Mouse (Mus musculus) MEL (cell line): ENCODE measurements at regions not wholly inside any gene's neighbourhood (a gene's known extent, or its start where the extent isn't known, plus 50 kb on each side); places are given as distances from the start of the nearest gene placed in this dataset.
A peak's percentile ranks its signal among the peaks of the same experiment; 100 is the strongest.

Source experiments
- DNase-seq: peaks from one replicate; pipeline ENCODE4 v3.0.0; 2011; ENCODE audit warnings: low read depth, low spot score
- H3K27ac ChIP-seq: 2 replicates; pipeline ENCODE4 v1.5.1; 2012; ENCODE audit warnings: low read depth, mild to moderate bottlenecking, control low read depth, low read length, moderate library complexity; ENCODE audit not compliant: control insufficient read depth
- H3K27me3 ChIP-seq, 2 experiments: fragments of 150-350 bp in 1 of 2; sonication (generic) in 1 of 2; 2 replicates each; pipeline ENCODE4 v1.6.1; 2012; ENCODE audit warnings: low read length in 2 of 2, mild to moderate bottlenecking in 2 of 2, improper control_type of control experiment in 1 of 2, moderate library complexity in 1 of 2; ENCODE audit not compliant: insufficient read depth in 2 of 2, control insufficient read depth in 1 of 2
- H3K36me3 ChIP-seq, 2 experiments: 2 replicates each; pipeline ENCODE4 v1.6.1; 2012 to 2014; ENCODE audit warnings: low read length in 2 of 2, improper control_type of control experiment in 1 of 2, inconsistent platforms in 1 of 2, mild to moderate bottlenecking in 1 of 2; ENCODE audit not compliant: insufficient read depth in 2 of 2, control insufficient read depth in 1 of 2
- H3K4me1 ChIP-seq, 2 experiments: fragments of 150-350 bp in 1 of 2; sonication (generic) in 1 of 2; 2 replicates each; pipeline ENCODE4 v1.6.1; 2012; ENCODE audit warnings: low read length in 2 of 2, improper control_type of control experiment in 1 of 2, mild to moderate bottlenecking in 1 of 2; ENCODE audit not compliant: insufficient read depth in 2 of 2, control insufficient read depth in 1 of 2
- H3K4me3 ChIP-seq, 2 experiments: fragments of 150-350 bp in 1 of 2; sonication (generic) in 1 of 2; 2 replicates each; pipeline ENCODE4 v1.5.1; 2012; ENCODE audit warnings: low read depth in 2 of 2, low read length in 2 of 2, mild to moderate bottlenecking in 2 of 2, moderate library complexity in 2 of 2, control low read depth in 1 of 2, improper control_type of control experiment in 1 of 2; ENCODE audit not compliant: control insufficient read depth in 1 of 2, insufficient read depth in 1 of 2
- H3K79me2 ChIP-seq: 2 replicates; pipeline ENCODE4 v1.6.1; 2012; ENCODE audit warnings: mild to moderate bottlenecking, low read length, moderate library complexity; ENCODE audit not compliant: control insufficient read depth, poor library complexity, insufficient read depth
- H3K9ac ChIP-seq: 2 replicates; pipeline ENCODE4 v1.6.1; 2012; ENCODE audit warnings: low read depth, mild to moderate bottlenecking, control low read depth, low read length, moderate library complexity; ENCODE audit not compliant: control insufficient read depth, poor library complexity, severe bottlenecking
- H3K9me3 ChIP-seq: fragments of 150-350 bp; sonication (generic); replicated peaks from 2 replicates; pipeline ENCODE4 v1.6.1; 2012; ENCODE audit warnings: mild to moderate bottlenecking, low read length, improper control_type of control experiment, moderate library complexity; ENCODE audit not compliant: insufficient read depth
- BHLHE40 ChIP-seq: IDR thresholded peaks from 2 replicates; pipeline ENCODE4 v1.6.1; 2012; ENCODE audit warnings: low read depth, mild to moderate bottlenecking, inconsistent platforms, low read length, improper control_type of control experiment, borderline replicate concordance
- CHD1 ChIP-seq: IDR thresholded peaks from 2 replicates; pipeline ENCODE4 v1.6.1; 2012; ENCODE audit warnings: low read depth, mild to moderate bottlenecking, inconsistent platforms, low read length, improper control_type of control experiment
- CHD2 ChIP-seq: IDR thresholded peaks from 2 replicates; pipeline ENCODE4 v1.6.1; 2011; ENCODE audit warnings: low read length, improper control_type of control experiment
- CTCF ChIP-seq, 3 experiments: IDR thresholded peaks in 2 of 3; conservative IDR thresholded peaks in 1 of 3; 2 replicates each; pipeline ENCODE4 v1.5.1; 2011 to 2012; ENCODE audit warnings: low read length in 3 of 3, low read depth in 2 of 3, mild to moderate bottlenecking in 2 of 3, improper control_type of control experiment in 1 of 3, inconsistent platforms in 1 of 3, mixed read lengths in 1 of 3, moderate library complexity in 1 of 3; ENCODE audit not compliant: control insufficient read depth in 1 of 3, insufficient read depth in 1 of 3, poor library complexity in 1 of 3, severe bottlenecking in 1 of 3
- E2F4 ChIP-seq: IDR thresholded peaks from 2 replicates; pipeline ENCODE4 v1.6.1; 2011; ENCODE audit warnings: low read depth, low read length, improper control_type of control experiment, borderline replicate concordance
- ELF1 ChIP-seq: IDR thresholded peaks from 2 replicates; pipeline ENCODE4 v1.6.1; 2014; ENCODE audit warnings: low read depth, mild to moderate bottlenecking, inconsistent platforms, low read length, improper control_type of control experiment, moderate library complexity
- EP300 ChIP-seq, 2 experiments: IDR thresholded peaks; 2 replicates each; pipeline ENCODE4 v1.6.1; 2011; ENCODE audit warnings: improper control_type of control experiment in 2 of 2, low read length in 2 of 2, low read depth in 1 of 2, mild to moderate bottlenecking in 1 of 2
- ETS1 ChIP-seq: IDR thresholded peaks from 2 replicates; pipeline ENCODE4 v1.6.1; 2012; ENCODE audit warnings: low read depth, mild to moderate bottlenecking, inconsistent platforms, low read length, improper control_type of control experiment, moderate library complexity
- HCFC1 ChIP-seq: IDR thresholded peaks from 2 replicates; pipeline ENCODE4 v1.6.1; 2012; ENCODE audit warnings: low read depth, mild to moderate bottlenecking, inconsistent platforms, low read length, improper control_type of control experiment, moderate library complexity
- MAFK ChIP-seq: IDR thresholded peaks from 2 replicates; pipeline ENCODE4 v1.6.1; 2011; ENCODE audit warnings: low read depth, mild to moderate bottlenecking, low read length, improper control_type of control experiment, borderline replicate concordance
- MAX ChIP-seq: IDR thresholded peaks from 2 replicates; pipeline ENCODE4 v1.6.1; 2011; ENCODE audit warnings: low read length, improper control_type of control experiment
- NRF1 ChIP-seq: IDR thresholded peaks from 2 replicates; pipeline ENCODE4 v1.6.1; 2014; ENCODE audit warnings: low read depth, mild to moderate bottlenecking, inconsistent platforms, low read length, improper control_type of control experiment, moderate library complexity; ENCODE audit not compliant: poor library complexity, insufficient read depth, severe bottlenecking
- POLR2A ChIP-seq, 2 experiments: IDR thresholded peaks; 2 replicates each; pipeline ENCODE4 v1.6.1; 2011 to 2012; ENCODE audit warnings: low read length in 2 of 2, mild to moderate bottlenecking in 2 of 2, control low read depth in 1 of 2, improper control_type of control experiment in 1 of 2, low read depth in 1 of 2, moderate library complexity in 1 of 2; ENCODE audit not compliant: control insufficient read depth in 1 of 2, insufficient read depth in 1 of 2, poor library complexity in 1 of 2
- POLR2AphosphoS2 ChIP-seq: IDR thresholded peaks from 2 replicates; pipeline ENCODE4 v1.6.1; 2011; ENCODE audit warnings: low read length, improper control_type of control experiment
- RAD21 ChIP-seq: IDR thresholded peaks from 2 replicates; pipeline ENCODE4 v1.6.1; 2011; ENCODE audit warnings: mild to moderate bottlenecking, low read depth, low read length, improper control_type of control experiment
- RCOR1 ChIP-seq: IDR thresholded peaks from 2 replicates; pipeline ENCODE4 v1.6.1; 2012; ENCODE audit warnings: low read depth, mild to moderate bottlenecking, inconsistent platforms, low read length, improper control_type of control experiment
- SMC3 ChIP-seq: IDR thresholded peaks from 2 replicates; pipeline ENCODE4 v1.6.1; 2011; ENCODE audit warnings: low read depth, low read length, improper control_type of control experiment
- TAL1 ChIP-seq: IDR thresholded peaks from 2 replicates; pipeline ENCODE4 v1.6.1; 2012; ENCODE audit warnings: mild to moderate bottlenecking, inconsistent platforms, low read length, moderate library complexity, mixed read lengths
- USF2 ChIP-seq, 2 experiments: IDR thresholded peaks; 2 replicates each; pipeline ENCODE4 v1.6.1; 2011 to 2012; ENCODE audit warnings: improper control_type of control experiment in 2 of 2, low read length in 2 of 2, borderline replicate concordance in 1 of 2, inconsistent platforms in 1 of 2, low read depth in 1 of 2, mild to moderate bottlenecking in 1 of 2; ENCODE audit not compliant: insufficient read depth in 1 of 2
- ZC3H11A ChIP-seq: IDR thresholded peaks from 2 replicates; pipeline ENCODE4 v1.6.1; 2012; ENCODE audit warnings: low read depth, mild to moderate bottlenecking, inconsistent platforms, low read length, improper control_type of control experiment
- ZKSCAN1 ChIP-seq: IDR thresholded peaks from 2 replicates; pipeline ENCODE4 v1.6.1; 2012; ENCODE audit warnings: low read depth, mild to moderate bottlenecking, inconsistent platforms, low read length, improper control_type of control experiment, moderate library complexity
- ZMIZ1 ChIP-seq: IDR thresholded peaks from 2 replicates; pipeline ENCODE4 v1.6.1; 2012; ENCODE audit warnings: low read depth, mild to moderate bottlenecking, inconsistent platforms, low read length, improper control_type of control experiment, moderate library complexity

GRCm38 (mm10) chr9:41229225-41229582, 67.7 kb upstream of the Ubash3b start:
- Histone ChIP-seq H3K27ac (no peak overlapping the region), H3K4me3 (no peak overlapping the region), H3K79me2 (no peaks in the 10 kb centered on the region), H3K27me3 (peaks cover 0 to 1% of the 10 kb centered on the region in 2 experiments; a peak in 2 of 4 replicates), H3K9ac (no peak overlapping the region), H3K9me3 (no peaks in the 10 kb centered on the region), H3K4me1 (no peaks in the 10 kb centered on the region), H3K36me3 (no peaks in the 10 kb centered on the region)
- no peak for TF ChIP-seq NRF1
- TF ChIP-seq SMC3 = no peak
- no peak for TF ChIP-seq ZC3H11A
- TF ChIP-seq BHLHE40 = no peak
- no peak for TF ChIP-seq ZMIZ1
- TF ChIP-seq MAX = no peak
- DNase-seq = no peak

DNA sequence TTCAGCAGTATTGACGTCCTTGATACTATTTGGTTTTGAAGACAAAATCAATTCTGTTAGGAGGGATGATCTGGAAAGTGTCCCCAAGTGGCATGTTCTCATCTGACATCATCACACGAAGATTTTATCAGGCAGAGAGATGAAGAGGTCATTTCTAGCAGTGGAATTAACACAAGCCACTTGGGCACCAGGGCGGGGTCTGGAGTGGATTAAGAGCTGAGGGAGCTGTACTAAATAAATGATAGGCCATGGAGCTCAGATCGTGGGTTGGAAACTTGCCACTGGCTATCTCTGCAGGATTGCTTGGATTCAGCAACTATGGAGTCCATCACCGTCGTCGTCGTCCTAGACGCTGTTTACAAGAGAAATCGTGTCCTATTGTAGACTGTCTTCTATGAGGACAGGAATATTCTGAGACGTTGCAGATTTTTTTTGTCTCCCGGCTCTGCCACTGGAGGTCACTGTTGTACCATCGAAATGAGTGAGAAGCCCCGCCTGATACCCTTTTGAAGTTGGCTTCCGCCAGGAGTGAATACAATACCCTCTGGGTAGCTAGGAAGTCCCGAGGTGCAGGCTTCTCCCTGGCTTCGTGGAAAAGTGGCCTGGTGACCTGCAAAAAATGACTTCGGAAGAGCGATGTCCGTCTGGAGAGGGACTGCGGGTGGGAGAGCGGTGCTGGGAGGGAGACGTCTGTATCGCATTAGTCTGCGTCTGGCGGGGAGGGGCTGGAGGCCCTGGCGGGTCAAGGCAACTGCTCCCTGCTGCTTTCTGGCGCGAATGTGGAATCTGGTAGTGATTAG, 67.1 kb upstream of the Ubash3b start:
- Histone ChIP-seq H3K79me2 (no peaks in the 10 kb centered on the region), H3K36me3 (no peaks in the 10 kb centered on the region), H3K9me3 (no peaks in the 10 kb centered on the region), H3K27ac (no peak overlapping the region), H3K4me3 (no peak overlapping the region), H3K9ac (no peak overlapping the region), H3K27me3 (peaks cover 0 to 1% of the 10 kb centered on the region in 2 experiments; a peak in 2 of 4 replicates), H3K4me1 (no peaks in the 10 kb centered on the region)
- peak; percentile 48 for TF ChIP-seq SMC3
- peak; percentile 53 to 73 (median 72) for TF ChIP-seq CTCF (IDR thresholded peaks at IDR 0.05 in 2 of 3, conservative IDR thresholded peaks at IDR 0.05 in 1 of 3; ENCODE audit: control insufficient read depth in 1 of 3, insufficient read depth in 1 of 3, low read depth in 2 of 3, low read length in 3 of 3, poor library complexity in 1 of 3, severe bottlenecking in 1 of 3)
- TF ChIP-seq RAD21 = peak; percentile 79
- TF ChIP-seq NRF1 = no peak
- TF ChIP-seq ELF1 = 0 out of 2 replicates have a peak, but pooled peaks have one; percentile 14
- DNase-seq = peak; percentile 60

DNA sequence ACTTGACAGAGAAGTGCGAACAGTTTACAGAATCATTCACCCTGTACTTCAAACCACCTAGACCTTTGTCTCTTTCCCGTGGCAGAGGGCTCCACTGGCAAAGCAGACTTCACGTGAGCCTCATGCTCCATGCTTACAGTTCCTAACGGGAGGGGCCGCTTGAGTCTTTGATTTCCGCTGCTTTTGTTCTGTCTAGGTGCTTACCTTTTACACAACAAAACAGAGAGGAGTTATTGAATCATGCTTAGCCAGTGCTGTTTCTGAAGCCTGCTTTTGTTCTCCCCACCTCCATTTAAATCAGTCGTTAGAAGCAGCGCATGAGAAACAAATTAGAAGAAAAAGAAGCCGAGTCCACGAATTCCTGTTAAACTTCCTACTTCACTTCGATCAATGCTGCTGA, 61.9 kb upstream of the Ubash3b start:
- no peaks in the 10 kb centered on the region for H3K79me2 ChIP-seq
- H3K4me1 ChIP-seq = no peaks in the 10 kb centered on the region
- no peak for DNase-seq
- H3K9me3 ChIP-seq = no peaks in the 10 kb centered on the region
- no peak overlapping the region for H3K27ac ChIP-seq
- H3K4me3 ChIP-seq = no peak overlapping the region
- no peak overlapping the region for H3K9ac ChIP-seq
- TF ChIP-seq ETS1 = no peak
- TF ChIP-seq POLR2A (IDR thresholded peaks at IDR 0.05; ENCODE audit: control insufficient read depth in 1 of 2, insufficient read depth in 1 of 2, low read depth in 1 of 2, low read length in 2 of 2, poor library complexity in 1 of 2) = no peak
- no peak for TF ChIP-seq CHD2
- TF ChIP-seq RCOR1 = no peak
- TF ChIP-seq MAFK = no peak
- TF ChIP-seq ZKSCAN1 = no peak
- no peak for TF ChIP-seq USF2 (IDR thresholded peaks at IDR 0.05; ENCODE audit: borderline replicate concordance in 1 of 2, insufficient read depth in 1 of 2, low read depth in 1 of 2, low read length in 2 of 2)
- no peak for TF ChIP-seq EP300 (IDR thresholded peaks at IDR 0.05; ENCODE audit: low read depth in 1 of 2, low read length in 2 of 2)
- no peak for TF ChIP-seq ELF1
- no peak for TF ChIP-seq HCFC1
- no peak for TF ChIP-seq POLR2AphosphoS2
- no peak for TF ChIP-seq TAL1
- no peak for TF ChIP-seq MAX
- no peak for TF ChIP-seq ZMIZ1
- no peak for TF ChIP-seq ZC3H11A
- TF ChIP-seq E2F4 = no peak
- TF ChIP-seq SMC3 = no peak
- TF ChIP-seq CHD1 = no peak
- no peaks in the 10 kb centered on the region for H3K36me3 ChIP-seq
- H3K27me3 ChIP-seq = peaks cover 0 to 6% of the 10 kb centered on the region in 2 experiments; a peak in 3 of 4 replicates
